Mouse (Mus musculus) activated CD4-positive, CD25-positive, alpha-beta regulatory T cell, adult 9 weeks (primary cell): ENCODE measurements around the gene Usp9y. TPM values are rescaled to one million over a fixed set of nuclear protein-coding genes. Genes with fewer than 3 reads are reported as not detected.

Experiments
- polyA plus RNA-seq: library from polyadenylated mRNA; unstranded; fragments of 100-300 nt; shearing (Covaris generic); gene quantifications from one replicate; pipeline ENCODE4 v1.2.1, GENCODE M21; 2017

The Usp9y gene
- polyA plus RNA-seq, result not detected

DNA sequence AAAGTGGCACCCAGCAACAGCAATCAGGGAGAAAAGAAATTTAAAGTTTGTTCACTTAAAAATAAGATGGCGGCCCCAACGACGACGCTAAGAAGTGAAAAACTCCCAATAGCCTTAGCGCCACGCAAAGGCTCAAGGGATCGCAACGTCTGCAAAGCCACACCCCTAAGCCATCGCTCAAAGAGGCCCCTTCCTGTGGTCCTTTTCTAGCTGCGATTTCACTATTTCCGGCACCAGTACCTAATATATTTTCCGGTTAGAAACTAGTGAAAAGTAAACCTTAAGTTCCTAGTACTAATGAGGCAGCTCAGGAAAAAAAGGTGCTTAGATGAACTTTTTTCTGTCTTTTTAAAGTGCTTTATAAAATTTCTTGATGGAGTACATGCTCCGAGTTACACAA is at the start of gene Usp9y:
TSS of gene Usp9y (minus strand) at position 101 of the 400 bp plus-strand sequence.

GRCm38 (mm10) chrY:1286171-1286795 is 173.3 kb downstream of the Usp9y start, which contains the start of gene Ddx3y:
Gene Ddx3y, minus strand, starts transcription at chrY:1286629.

Other genes starting within 250 kb of the Usp9y start
- 52.5 TPM for gene Uty, start 214.0 kb downstream of the Usp9y start, polyA plus RNA-seq
- 127 TPM for gene Ddx3y, start 173.2 kb downstream of the Usp9y start, polyA plus RNA-seq